Mouse (Mus musculus): ENCODE data around the gene Pcbp4. TPM values are rescaled to one million over a fixed set of nuclear protein-coding genes. Genes with fewer than 3 reads are reported as not detected.

Pcbp4 gene
- polyA plus RNA-seq, 1 experiment from 2014 or later, result 362 TPM

DNA sequence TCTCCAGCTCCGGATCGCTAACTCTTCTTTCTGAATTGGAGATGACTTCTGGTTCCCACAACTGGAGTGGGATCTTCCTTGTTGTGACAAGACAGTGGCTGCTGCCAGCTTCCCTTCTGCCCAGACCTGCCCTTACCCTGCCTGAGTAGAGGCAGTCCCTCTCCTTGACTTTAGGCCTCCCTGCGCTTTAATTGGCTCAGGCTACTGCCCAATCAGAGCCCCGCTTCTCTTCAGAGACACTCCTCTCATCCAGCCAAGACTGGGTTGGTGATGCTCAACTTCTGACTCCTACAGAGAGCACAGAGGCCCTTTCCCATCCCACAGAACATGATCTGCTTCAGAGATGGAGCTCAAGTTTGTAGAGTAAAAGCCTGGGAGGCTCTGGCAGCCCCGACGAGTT lies 51.2 kb downstream of the Pcbp4 start:
- H3K9ac ChIP-seq, result no peak overlapping the region
- H3K4me2 ChIP-seq (replicated peaks), result no peak overlapping the region
- H3K36me3 ChIP-seq, result no peaks in the 10 kb centered on the region
- H3K9me3 ChIP-seq, result no peaks in the 10 kb centered on the region
- no peak overlapping the region for H3K27ac ChIP-seq
- ATAC-seq (ENCODE audit: low FRiP score, low read depth), result no peak
- no peaks in the 10 kb centered on the region for H3K4me1 ChIP-seq
- 0 out of 2 replicates have a peak, but pooled peaks cover 3% of the 10 kb centered on the region for H3K27me3 ChIP-seq (replicated peaks)
- 71% methylated on average over 6 of the region's 6 CpGs for WGBS
- H3K4me3 ChIP-seq, result no peak overlapping the region

DNA sequence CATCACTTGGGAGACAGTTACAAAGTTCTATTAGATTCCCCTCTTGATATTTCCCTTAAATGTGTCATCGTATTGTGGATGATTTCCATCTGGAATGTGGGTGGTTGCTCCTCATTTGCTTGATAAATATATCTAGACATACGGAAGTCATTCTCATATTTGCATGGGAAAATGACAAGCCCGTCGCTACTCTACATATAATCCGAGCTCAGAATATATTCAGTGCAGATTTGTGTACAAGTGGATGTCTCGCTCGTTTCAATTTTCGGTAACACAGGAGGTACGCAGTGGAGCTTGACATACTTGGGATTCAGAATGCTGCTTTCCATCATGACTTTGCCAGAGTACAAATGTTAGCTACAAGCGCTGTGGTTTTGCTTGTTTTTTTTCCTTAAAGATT lies 56.3 kb downstream of the Pcbp4 start:
- Histone ChIP-seq H3K36me3 (no peaks in the 10 kb centered on the region), H3K9ac (no peak overlapping the region), H3K4me2 (replicated peaks) (no peak overlapping the region), H3K9me3 (no peaks in the 10 kb centered on the region), H3K27me3 (replicated peaks) (no peaks in the 10 kb centered on the region), H3K27ac (no peak overlapping the region), H3K4me1 (no peaks in the 10 kb centered on the region), H3K4me3 (no peak overlapping the region)
- 92% methylated on average over 10 of the region's 10 CpGs for WGBS
- ATAC-seq (ENCODE audit: low FRiP score, low read depth), result no peak

DNA sequence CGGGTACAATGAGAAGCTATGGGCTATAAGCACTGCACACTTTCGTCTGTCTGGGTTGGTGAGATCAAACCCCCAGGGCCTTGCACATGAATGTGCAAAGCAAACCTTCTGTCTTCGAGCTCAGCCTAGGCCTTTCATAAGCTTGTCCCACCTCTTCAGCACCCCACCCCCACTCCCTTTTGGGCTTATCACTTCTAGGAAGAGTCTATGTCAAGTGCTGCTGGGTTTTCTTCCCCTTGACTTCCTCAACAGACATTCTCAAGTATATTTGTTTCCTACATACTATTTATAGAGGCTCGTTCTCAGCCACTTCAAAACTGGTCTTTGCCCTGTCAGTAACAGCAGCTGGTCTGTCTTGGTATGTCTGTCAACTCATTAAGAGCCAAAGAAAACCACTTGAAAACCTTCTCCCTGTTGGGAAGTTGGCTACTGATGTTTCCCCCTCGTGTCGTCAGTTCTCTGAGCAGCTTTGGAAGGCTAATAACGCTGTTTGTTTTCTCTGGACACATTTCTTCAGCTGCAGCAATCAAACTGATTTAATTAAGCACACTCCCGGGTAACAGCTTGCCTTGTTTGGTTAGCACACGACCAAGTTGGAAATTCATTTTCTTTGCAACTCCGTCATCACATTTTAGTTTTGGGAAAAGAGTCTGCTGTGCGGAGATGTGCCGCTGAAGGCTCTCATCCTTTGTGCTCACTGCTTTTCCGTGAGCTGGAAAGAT lies 59.8 kb downstream of the Pcbp4 start:
- no peak overlapping the region for H3K4me2 ChIP-seq (replicated peaks)
- H3K9me3 ChIP-seq, result no peaks in the 10 kb centered on the region
- no peak for ATAC-seq (ENCODE audit: low FRiP score, low read depth)
- no peaks in the 10 kb centered on the region for H3K4me1 ChIP-seq
- no peaks in the 10 kb centered on the region for H3K27me3 ChIP-seq (replicated peaks)
- no peak overlapping the region for H3K9ac ChIP-seq
- H3K4me3 ChIP-seq, result no peak overlapping the region
- H3K27ac ChIP-seq, result no peak overlapping the region
- H3K36me3 ChIP-seq, result no peaks in the 10 kb centered on the region
- WGBS, result 76% methylated on average over 13 of the region's 13 CpGs

DNA sequence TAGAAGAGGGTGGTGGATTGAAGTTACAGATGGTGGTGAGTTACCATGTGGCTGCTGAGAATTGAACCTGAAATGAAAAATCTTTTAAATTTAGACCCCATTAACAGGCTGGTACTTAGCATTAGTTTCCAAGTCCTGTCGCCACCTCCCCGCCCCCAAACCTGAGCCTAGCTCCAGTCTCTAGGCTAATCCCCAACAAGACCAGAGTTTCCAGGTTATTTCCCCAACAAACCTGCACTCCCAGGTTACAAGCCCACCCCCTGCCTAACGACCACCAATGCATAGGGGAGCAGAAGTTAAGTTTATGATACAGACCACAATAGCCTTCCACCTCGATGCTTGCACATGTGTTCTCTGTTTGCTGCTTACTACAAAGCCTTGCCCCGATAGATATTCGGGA lies 60.5 kb downstream of the Pcbp4 start:
- Histone ChIP-seq H3K9ac (no peak overlapping the region), H3K27ac (no peak overlapping the region), H3K27me3 (replicated peaks) (no peaks in the 10 kb centered on the region), H3K4me2 (replicated peaks) (no peak overlapping the region), H3K4me3 (no peak overlapping the region), H3K4me1 (no peaks in the 10 kb centered on the region), H3K36me3 (no peaks in the 10 kb centered on the region), H3K9me3 (no peaks in the 10 kb centered on the region)
- 75% methylated on average over 6 of the region's 6 CpGs for WGBS
- no peak for ATAC-seq (ENCODE audit: low FRiP score, low read depth)

Other genes with a start within 250 kb of the Pcbp4 start
- gene Tlr9, start 230.7 kb upstream of the Pcbp4 start, polyA plus RNA-seq (2016; fragmentation: Nextera tagmentation; extraction: Ambion mirVana), result 0.05 TPM in 1 of 2 replicates, not detected in the other
- 94.8 and 99.5 TPM in 2 replicates for gene Alas1, start 204.6 kb upstream of the Pcbp4 start, polyA plus RNA-seq (2016; fragmentation: Nextera tagmentation; extraction: Ambion mirVana)
- gene Poc1a, start 172.2 kb upstream of the Pcbp4 start, polyA plus RNA-seq (2016; fragmentation: Nextera tagmentation; extraction: Ambion mirVana), result 17.1 and 17.5 TPM in 2 replicates
- gene Dusp7, start 84.7 kb upstream of the Pcbp4 start, polyA plus RNA-seq (2016; fragmentation: Nextera tagmentation; extraction: Ambion mirVana), result 18.9 and 21.3 TPM in 2 replicates
- gene Rpl29, start 23.8 kb upstream of the Pcbp4 start, polyA plus RNA-seq (2016; fragmentation: Nextera tagmentation; extraction: Ambion mirVana), result 698 and 706 TPM in 2 replicates
- gene Acy1, start 15.0 kb upstream of the Pcbp4 start, polyA plus RNA-seq (2016; fragmentation: Nextera tagmentation; extraction: Ambion mirVana), result 31.0 and 32.7 TPM in 2 replicates
- gene Abhd14b, start 5.8 kb upstream of the Pcbp4 start, polyA plus RNA-seq (2016; fragmentation: Nextera tagmentation; extraction: Ambion mirVana), result 5.7 and 6.0 TPM in 2 replicates
- gene Abhd14a, start 5.6 kb upstream of the Pcbp4 start, polyA plus RNA-seq (2016; fragmentation: Nextera tagmentation; extraction: Ambion mirVana), result 34.6 and 38.0 TPM in 2 replicates
- 0.52 and 0.66 TPM in 2 replicates for gene Gpr62, start 12.6 kb downstream of the Pcbp4 start, polyA plus RNA-seq (2016; fragmentation: Nextera tagmentation; extraction: Ambion mirVana)
- gene Rrp9, start 22.7 kb downstream of the Pcbp4 start, polyA plus RNA-seq (2016; fragmentation: Nextera tagmentation; extraction: Ambion mirVana), result 48.8 and 51.0 TPM in 2 replicates
- gene Parp3, start 23.7 kb downstream of the Pcbp4 start, polyA plus RNA-seq (2016; fragmentation: Nextera tagmentation; extraction: Ambion mirVana), result 0.78 and 2.2 TPM in 2 replicates
- gene Iqcf1, start 46.7 kb downstream of the Pcbp4 start, polyA plus RNA-seq (2016; fragmentation: Nextera tagmentation; extraction: Ambion mirVana), result not detected in 2 replicates
- not detected in 2 replicates for gene Iqcf5, start 61.3 kb downstream of the Pcbp4 start, polyA plus RNA-seq (2016; fragmentation: Nextera tagmentation; extraction: Ambion mirVana)
- not detected in 2 replicates for gene Iqcf3, start 108.3 kb downstream of the Pcbp4 start, polyA plus RNA-seq (2016; fragmentation: Nextera tagmentation; extraction: Ambion mirVana)
- gene Iqcf4, start 117.7 kb downstream of the Pcbp4 start, polyA plus RNA-seq (2016; fragmentation: Nextera tagmentation; extraction: Ambion mirVana), result not detected in 2 replicates
- not detected in 2 replicates for gene Iqcf6, start 173.3 kb downstream of the Pcbp4 start, polyA plus RNA-seq (2016; fragmentation: Nextera tagmentation; extraction: Ambion mirVana)
- gene Grm2, start 202.8 kb downstream of the Pcbp4 start, polyA plus RNA-seq (2016; fragmentation: Nextera tagmentation; extraction: Ambion mirVana), result 9.2 and 11.8 TPM in 2 replicates
- gene Tex264, start 232.6 kb downstream of the Pcbp4 start, polyA plus RNA-seq (2016; fragmentation: Nextera tagmentation; extraction: Ambion mirVana), result 35.1 and 38.4 TPM in 2 replicates